Mouse (Mus musculus): ENCODE measurements around the gene Eif2ak4.
A peak's percentile ranks its signal among the peaks of the same experiment; 100 is the strongest.

Gene Eif2ak4

DNA sequence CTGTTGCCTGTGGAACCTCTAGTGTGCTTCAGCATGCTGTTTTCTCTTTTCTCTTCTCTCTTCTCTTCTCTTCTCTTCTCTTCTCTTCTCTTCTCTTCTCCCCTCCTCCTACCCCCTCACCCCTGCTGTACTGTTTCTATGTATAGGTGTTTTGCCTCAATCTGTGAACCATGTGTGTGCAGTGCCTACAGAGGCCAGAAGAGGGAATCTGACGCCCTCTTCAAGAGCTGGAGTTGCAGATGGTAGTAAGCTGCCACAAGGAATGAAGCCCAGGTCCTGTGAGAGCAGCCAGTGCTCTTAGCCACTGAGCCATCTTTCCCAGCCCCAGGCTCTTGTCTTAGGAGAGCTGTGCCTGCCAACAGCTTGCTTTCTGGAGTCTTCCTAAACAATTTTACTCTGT, 78.2 kb downstream of the Eif2ak4 start:
- DNase-seq = no peak

DNA sequence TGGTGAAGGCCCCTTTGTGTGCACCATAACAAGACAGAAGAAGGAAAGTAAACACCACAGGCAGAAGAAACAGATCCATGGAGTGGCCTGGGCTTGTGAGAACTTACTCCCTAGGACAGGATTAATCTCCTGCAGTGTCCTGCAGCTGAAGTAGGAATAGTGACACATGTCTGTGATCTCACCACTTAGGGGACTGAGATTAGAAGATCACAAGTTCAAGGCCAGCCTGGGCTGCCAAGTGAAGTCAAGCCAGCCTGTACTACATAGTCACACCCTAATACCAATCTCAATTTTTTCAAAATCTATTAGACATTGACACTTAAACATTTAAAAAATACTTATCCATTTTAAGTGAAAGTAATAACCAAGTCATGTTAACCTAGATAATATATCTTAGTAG, 79.9 kb downstream of the Eif2ak4 start:
- DNase-seq = no peak

DNA sequence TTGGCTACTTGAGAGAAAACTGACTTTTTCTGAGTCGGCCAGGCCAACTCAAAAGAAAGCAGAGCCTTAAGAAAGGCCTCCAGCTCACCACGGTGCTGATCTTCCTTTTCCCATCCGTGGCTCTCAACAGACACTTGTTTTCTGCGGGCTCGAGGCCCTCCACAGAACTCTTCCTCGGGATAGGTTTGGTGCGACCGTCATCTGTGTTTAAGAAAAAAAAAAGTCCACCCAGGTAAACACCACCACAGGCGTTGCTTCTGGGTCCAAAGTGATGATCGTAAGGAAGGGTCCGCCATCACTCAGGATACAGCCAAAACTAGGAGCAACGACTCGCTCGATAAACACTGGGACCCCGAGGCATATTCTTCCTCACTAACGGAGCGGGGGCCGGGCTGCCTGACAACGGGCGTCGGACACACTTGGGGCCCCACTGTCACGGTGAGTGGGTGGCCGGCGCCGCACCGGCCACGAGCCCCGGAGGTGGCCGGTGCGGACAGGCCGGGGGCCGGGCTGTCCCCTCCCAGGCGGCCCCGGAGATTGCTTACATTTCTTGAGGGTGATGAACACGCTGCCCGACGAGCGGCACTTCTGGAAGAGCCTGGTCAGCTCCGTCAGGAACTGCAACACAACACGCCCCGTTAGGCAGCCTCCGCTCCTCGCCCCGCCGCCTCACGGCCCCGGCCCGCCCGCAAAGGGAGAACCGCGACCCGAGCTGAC, 90.6 kb downstream of the Eif2ak4 start:
- no peak for DNase-seq

GRCm38 (mm10) chr2:118479550-118479909, 91.1 kb downstream of the Eif2ak4 start, which contains the start of gene Srp14:
Gene Srp14, minus strand, starts transcription at chr2:118479711.
- peak; percentile 90 for DNase-seq

GRCm38 (mm10) chr2:118480886-118481285, 92.5 kb downstream of the Eif2ak4 start:
- no peak for DNase-seq

DNA sequence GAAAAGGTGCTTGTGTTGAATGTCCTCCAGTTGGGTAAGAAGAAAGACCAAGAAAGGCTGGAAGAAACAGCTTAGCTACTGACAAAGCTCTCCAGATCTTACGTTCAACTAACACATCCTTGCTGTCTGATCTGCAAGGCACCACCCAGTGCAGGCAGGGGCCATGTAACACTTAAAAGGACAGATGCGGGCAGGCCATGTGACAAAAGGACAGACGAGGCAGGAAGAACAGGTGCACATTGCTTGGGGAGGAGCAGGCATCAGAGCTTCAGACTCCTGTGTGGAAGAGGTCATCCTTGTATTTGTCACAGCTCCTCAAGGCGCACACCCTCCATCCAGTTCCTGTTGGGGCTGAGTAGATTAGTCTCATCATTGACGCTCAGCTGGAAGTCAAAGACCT, 94.6 kb downstream of the Eif2ak4 start:
- DNase-seq = no peak

DNA sequence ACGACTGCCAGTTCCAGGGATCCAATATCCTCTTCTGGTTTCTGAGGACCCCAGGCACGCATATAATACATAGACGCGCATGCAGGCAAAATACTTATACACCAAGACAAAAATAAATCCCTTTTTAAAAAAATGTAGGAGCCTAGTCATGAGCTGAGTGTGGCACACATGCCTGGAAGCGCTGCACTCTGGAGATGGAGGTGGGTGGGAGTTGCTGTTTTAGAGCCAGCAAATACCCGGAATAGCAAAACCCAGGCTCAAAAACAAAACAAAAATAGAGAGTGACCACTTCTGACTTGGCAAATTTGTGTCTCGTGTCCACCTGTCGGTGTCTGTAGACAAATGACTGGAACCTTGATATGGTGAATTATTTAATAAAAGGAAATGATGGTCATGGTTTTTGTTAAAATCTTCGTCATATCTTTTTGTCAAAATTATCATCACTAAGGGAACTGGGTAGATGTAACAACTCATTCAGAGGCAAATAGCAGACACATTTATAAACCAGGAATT, 96.0 kb downstream of the Eif2ak4 start:
- DNase-seq = peak; percentile 33

GRCm38 (mm10) chr2:118485415-118485814, 97.0 kb downstream of the Eif2ak4 start:
- DNase-seq = no peak

- DNase-seq = peak; percentile 56
Measured at GRCm38 (mm10) chr2:118486933-118487332, 98.5 kb downstream of the Eif2ak4 start.

DNA sequence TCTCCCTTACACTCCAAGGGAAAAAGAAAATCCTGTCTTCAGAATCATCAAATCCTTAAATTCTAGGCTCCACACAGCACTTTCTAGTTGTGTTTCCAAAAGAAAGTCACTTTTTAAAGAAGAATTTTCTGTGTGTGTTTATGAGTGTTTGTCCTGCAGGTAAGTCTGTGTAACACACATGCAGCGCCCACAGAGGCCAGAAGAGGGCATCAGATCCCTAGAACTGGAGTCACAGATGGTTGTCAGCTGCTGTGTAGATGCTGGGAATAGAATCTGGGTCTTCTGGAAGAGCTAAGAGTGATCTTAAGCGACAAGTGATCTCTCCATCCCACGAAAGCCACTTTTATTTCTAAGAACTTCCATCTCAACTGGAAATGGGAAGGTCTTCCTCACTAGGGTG, 99.4 kb downstream of the Eif2ak4 start:
- no peak for DNase-seq

GRCm38 (mm10) chr2:118490241-118491091, 102.0 kb downstream of the Eif2ak4 start:
- no peak for DNase-seq

DNA sequence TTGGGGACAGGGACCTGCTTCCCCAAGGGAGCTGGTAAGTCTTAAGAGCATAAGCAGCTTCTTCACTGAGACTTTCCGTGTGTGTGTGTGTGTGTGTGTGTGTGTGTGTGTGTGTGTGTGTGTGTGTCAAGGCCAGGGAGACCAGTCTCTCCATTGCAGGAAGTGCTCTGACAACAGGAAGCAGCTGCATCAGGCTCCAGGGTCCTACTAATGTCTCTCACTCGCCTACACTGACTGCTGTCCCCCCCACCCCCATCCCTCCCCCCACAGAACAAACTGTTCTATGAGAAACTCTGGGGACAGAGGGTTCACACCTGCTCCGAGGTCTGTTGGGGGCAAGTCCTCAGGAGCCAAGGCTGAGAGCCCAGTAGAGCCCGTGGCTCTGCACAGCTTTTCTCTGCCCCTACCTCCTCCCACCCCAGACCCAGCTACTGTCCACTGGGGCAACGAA, 102.9 kb downstream of the Eif2ak4 start:
- DNase-seq = no peak

- no peak for DNase-seq
Measured at GRCm38 (mm10) chr2:118491741-118492395, 103.5 kb downstream of the Eif2ak4 start.

GRCm38 (mm10) chr2:118495024-118495423, 106.6 kb downstream of the Eif2ak4 start:
- DNase-seq = no peak

- DNase-seq = no peak
Measured at GRCm38 (mm10) chr2:118497890-118498289, 109.5 kb downstream of the Eif2ak4 start.

- no peak for DNase-seq
Measured at GRCm38 (mm10) chr2:118498476-118498875, 110.1 kb downstream of the Eif2ak4 start.

DNA sequence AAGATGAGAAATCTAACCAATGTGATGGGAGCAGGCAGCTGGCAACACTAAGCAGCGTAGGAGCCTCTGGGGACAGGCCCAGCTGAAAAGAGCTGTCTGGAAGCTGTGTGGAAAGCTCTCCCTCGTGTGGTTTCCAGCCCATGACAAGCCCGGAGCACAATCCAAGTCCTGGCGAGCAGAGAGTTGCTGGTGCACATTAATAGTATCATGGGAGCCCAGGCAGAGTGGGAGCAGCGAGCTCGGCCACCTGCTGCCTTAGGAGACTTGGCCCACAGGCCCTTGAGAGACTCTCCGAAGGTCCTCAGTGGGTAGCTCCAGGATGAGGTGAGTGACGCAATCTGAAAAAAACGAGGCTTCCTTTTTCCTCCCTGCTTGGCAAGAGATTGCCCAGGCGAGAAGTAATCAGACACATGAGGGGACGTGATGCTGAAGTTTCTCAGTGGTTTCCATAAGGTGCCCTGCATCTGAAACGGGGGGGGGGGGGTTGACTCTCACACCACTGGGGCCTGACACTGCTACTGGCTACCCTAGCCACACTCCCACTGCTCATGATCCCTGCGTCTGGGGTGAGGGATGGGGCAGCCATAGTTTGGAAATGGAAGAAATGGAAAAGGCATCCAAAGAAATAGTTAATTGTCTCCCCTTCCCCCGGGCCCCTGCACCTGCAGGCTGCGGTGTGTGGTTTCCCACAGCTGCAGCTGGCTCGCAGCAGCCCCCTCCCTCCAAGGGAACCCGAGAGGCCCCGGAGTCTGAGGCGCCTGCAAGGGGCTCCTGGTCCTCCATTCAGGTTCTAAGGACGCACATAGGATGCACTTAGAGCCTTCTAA, 110.9 kb downstream of the Eif2ak4 start:
- DNase-seq = peak; percentile 29

DNA sequence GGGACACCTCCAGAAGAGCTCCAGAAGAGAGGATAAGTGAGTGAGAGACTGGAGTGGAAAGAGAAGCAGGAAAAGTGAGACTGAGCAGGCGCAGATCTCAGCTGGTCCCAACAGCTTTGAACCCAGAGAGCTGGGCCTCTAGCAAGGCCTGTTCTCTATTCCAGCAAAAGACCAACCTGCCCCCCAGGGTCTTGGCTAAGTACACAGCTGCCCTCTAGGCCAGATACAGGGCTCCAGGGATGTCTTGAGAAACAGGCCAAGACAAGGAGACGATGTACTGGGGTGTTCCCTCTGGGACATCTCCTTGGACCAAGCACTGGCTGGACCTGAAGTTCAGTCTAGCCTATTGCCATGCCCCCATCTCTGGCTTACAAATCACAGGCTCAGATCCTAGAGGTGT, 111.8 kb downstream of the Eif2ak4 start:
- DNase-seq = no peak

- no peak for DNase-seq
Measured at GRCm38 (mm10) chr2:118507126-118507525, 118.7 kb downstream of the Eif2ak4 start.

- no peak for DNase-seq
Measured at GRCm38 (mm10) chr2:118509688-118510446, 121.4 kb downstream of the Eif2ak4 start.

DNA sequence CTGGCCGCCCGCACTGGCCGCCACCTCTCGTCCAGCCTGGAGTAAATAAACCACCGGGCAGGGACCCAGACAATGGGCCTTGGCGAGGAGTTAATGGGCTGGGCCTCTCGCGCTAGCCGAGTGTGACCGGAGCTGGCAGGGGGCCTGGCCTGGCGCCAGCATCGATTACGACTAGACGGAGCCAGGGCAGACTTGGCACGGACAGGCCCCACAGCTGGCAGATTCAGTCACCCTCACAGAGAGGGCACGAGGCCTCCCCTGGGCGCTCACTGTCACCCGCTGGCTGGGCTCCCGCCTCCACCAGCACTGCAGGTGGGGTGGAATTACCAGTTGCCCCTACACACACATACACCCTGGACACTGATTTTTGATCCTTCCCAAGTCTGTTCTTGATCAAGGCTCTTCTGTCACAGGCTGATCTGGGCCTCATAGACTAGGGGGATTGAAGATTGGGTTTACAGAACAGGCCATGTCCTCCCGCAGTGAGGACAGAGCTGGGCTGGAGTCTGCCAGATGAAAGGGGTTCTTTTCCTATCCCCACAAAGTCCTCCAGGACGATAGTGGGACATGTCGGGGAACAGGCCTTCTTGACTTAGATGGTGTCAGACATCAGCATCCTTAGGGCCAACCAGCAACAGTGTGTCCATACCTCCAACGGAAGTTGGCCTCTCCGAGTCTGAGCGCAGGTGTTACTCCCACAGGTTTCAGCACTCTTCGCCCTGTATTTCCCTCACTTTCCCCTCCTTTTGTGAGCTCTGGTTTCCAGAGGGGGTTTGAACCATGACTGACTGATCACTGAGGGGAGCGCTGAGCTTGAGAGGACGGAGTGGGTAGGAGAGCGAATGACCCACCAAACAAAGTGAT, 122.3 kb downstream of the Eif2ak4 start:
- DNase-seq = peak; percentile 74
